Comparison of ENCODE assay signal across 10 mouse cellular contexts in the genomic region with DNA sequence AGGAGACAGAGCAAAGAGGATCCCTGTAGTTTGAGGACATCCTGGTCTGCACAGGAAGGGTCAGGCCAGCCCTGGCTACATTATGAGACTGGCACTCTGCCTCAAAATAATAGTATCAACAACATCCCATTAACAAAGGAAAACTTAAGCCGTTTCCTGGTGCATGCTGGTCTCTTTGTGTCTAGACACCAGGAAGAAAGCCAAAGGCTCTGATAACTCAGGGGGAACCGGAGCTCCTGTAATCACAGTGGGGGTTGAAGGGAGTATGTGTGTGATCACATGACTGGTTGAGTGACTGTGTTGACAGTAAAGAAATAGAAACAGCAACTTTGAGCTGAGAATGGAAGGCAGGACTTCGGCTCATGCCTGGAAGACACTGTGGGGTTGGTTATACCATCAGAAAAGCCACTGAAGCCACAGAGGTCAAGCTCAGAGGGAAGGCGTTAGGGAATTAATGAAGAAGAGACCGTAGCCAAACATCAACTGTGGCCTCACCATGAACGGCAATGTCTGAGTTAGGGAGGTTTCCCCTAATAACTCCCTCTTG. TPM values are rescaled to one million over a fixed set of nuclear protein-coding genes. Genes with fewer than 3 reads are reported as not detected.
DNase-seq lines count a peak whose midpoint lies in the region; ATAC-seq and TF ChIP-seq lines count a peak whose summit lies in the region.
"Had no signal": no experiment of that assay in that cellular context is flagged by ENCODE, and none has a peak within 500 bp of the region (broad histone marks: within the 10 kb centered on the region; RNA-seq: fewer than 3 reads in every experiment).

Gene Cfi, plus strand, starts transcription at position 497 of the 547 bp plus-strand sequence.

- H3K27me3 ChIP-seq in liver, adult 2 months (ENCODE audit: control insufficient read depth, insufficient read depth, low read length): no peaks in the 10 kb centered on the region
- no peaks in the 10 kb centered on the region for H3K27me3 ChIP-seq in stomach, embryonic 16.5 days (ENCODE audit: control insufficient read depth, insufficient read depth, low read length)

- no peak for TF ChIP-seq CTCF in liver, adult 2 months (IDR thresholded peaks at IDR 0.05; ENCODE audit: low read depth, low read length)
- no peak for TF ChIP-seq CTCF in lung, adult 2 months (IDR thresholded peaks at IDR 0.05; ENCODE audit: insufficient read depth, low read length)

- TF ChIP-seq POLR2A in liver, adult 2 months (IDR thresholded peaks at IDR 0.05; ENCODE audit: extremely low read depth, insufficient read depth, low read length): no peak
- TF ChIP-seq POLR2A in lung, adult 2 months (IDR thresholded peaks at IDR 0.05; ENCODE audit: borderline replicate concordance, extremely low read depth, low read depth, low read length): no peak

- peak within 1 kb of the TSS; percentile 67 for H3K9ac ChIP-seq in liver, adult 2 months (ENCODE audit: low read depth, low read length)
- peak within 1 kb of the TSS; percentile 53 for H3K9ac ChIP-seq in stomach, embryonic 16.5 days (ENCODE audit: low read length)

- 8% methylated on average over 6 of the region's 6 CpGs for WGBS in liver, adult 2 months
- 40% methylated on average over 6 of the region's 6 CpGs for WGBS in lung, adult 2 months
- 51% methylated on average over 6 of the region's 6 CpGs for WGBS in stomach, embryonic 16.5 days

- H3K9me3 ChIP-seq in stomach, embryonic 16.5 days (replicated peaks; ENCODE audit: control insufficient read depth, low read length): no peaks in the 10 kb centered on the region

- H3K79me2 ChIP-seq in liver, adult 2 months (ENCODE audit: control insufficient read depth, insufficient read depth, low read length): peaks cover 24% of the 10 kb centered on the region

- no peak for DNase-seq in adrenal gland, postnatal 10 days
- no peak for DNase-seq in adrenal gland, postnatal 4 days (ENCODE audit: low spot score in 2 of 2)
- peak; percentile 31 for DNase-seq in liver, adult 2 months (ENCODE audit: extremely low read depth, low read depth, low spot score)
- DNase-seq in liver: no peak
- DNase-seq in lung, adult 2 months: no peak
- DNase-seq in thymus, postnatal 36 days: no peak
- DNase-seq: right cerebral cortex, postnatal 4 days had no signal

- H3K4me3 ChIP-seq in liver, adult 2 months (ENCODE audit: insufficient read depth, low read depth, low read length): peak within 1 kb of the TSS; percentile 85
- peak within 1 kb of the TSS; percentile 47 for H3K4me3 ChIP-seq in lung, adult 2 months (replicated peaks; ENCODE audit: extremely low read depth, low read depth, low read length)
- H3K4me3 ChIP-seq in stomach, embryonic 16.5 days (replicated peaks; ENCODE audit: low read length): peak within 1 kb of the TSS; percentile 35
- H3K4me3 ChIP-seq: left cerebral cortex, adult 2 months had no signal

- peaks cover 5% of the 10 kb centered on the region; the same call in 1 of the 2 replicates for H3K36me3 ChIP-seq in liver, adult 2 months (ENCODE audit: control insufficient read depth, insufficient read depth, low read length)
- H3K36me3 ChIP-seq in stomach, embryonic 16.5 days (ENCODE audit: control insufficient read depth, insufficient read depth, low read length): no peaks in the 10 kb centered on the region

- H3K4me2 ChIP-seq in stomach, embryonic 16.5 days (ENCODE audit: low read depth, low read length): peak within 1 kb of the TSS; percentile 50

- peaks cover 17% of the 10 kb centered on the region for H3K4me1 ChIP-seq in liver, adult 2 months (ENCODE audit: control insufficient read depth, insufficient read depth, low read length)
- no peaks in the 10 kb centered on the region; the same call in 1 of the 2 replicates for H3K4me1 ChIP-seq in lung, adult 2 months (ENCODE audit: control insufficient read depth, insufficient read depth, low read length)
- no peaks in the 10 kb centered on the region; the same call in 1 of the 2 replicates for H3K4me1 ChIP-seq in stomach, embryonic 16.5 days (ENCODE audit: control insufficient read depth, insufficient read depth, low read length)

- peak within 1 kb of the TSS; percentile 89 for H3K27ac ChIP-seq in liver, adult 2 months (replicated peaks; ENCODE audit: insufficient read depth, low read depth, low read length)
- H3K27ac ChIP-seq in stomach, embryonic 16.5 days (ENCODE audit: low read length): peak within 1 kb of the TSS; percentile 91
- H3K27ac ChIP-seq: left cerebral cortex, adult 2 months had no signal

- peak; percentile 46; the same call in 1 of the 2 replicates for ATAC-seq in stomach, embryonic 16.5 days (ENCODE audit: insufficient read depth, low FRiP score)
- no peak for ATAC-seq in CD4-positive, CD25-positive, alpha-beta regulatory T cell, adult 4 months

RNA-seq across cellular contexts. Expression of gene Cfi, which starts in this region (rescaled TPM):
- 100 to 1,000 TPM in 1 of 2 experiments, 10 to 100 TPM in 1; 47.0 to 127 TPM for total RNA-seq in adrenal gland, postnatal 10 days (2021)
- total RNA-seq in adrenal gland, postnatal 4 days (2021): 10 to 100 TPM in 1 of 2 experiments, 1 to 10 TPM in 1; 2.7 to 50.2 TPM
- 755 and 813 TPM in 2 replicates for total RNA-seq in liver, adult 2 months (2014; rRNA removed)
- polyA plus RNA-seq in liver, adult 2 months (2012; rRNA removed): 250 and 347 TPM in 2 replicates
- 0.59 and 0.76 TPM in 2 replicates for polyA plus RNA-seq in lung, adult 2 months (2012; rRNA removed)
- 103 and 125 TPM in 2 replicates for polyA plus RNA-seq in stomach, embryonic 16.5 days (2015; fragmentation: Nextera tagmentation; extraction: Ambion mirVana)
- not detected for polyA plus RNA-seq in CD4-positive, CD25-positive, alpha-beta regulatory T cell, adult 4 months (2017; shearing (Covaris generic))
- total RNA-seq: left cerebral cortex, adult 2 months had no signal

Comparison
In these comparisons a context has a peak if more than half of its experiments do, and no peak if none do; other contexts are left out.
1. RNA of gene Cfi (polyA plus RNA-seq): 250 to 347 TPM in liver, adult 2 months and 103 to 125 TPM in stomach, embryonic 16.5 days; 0.59 to 0.76 TPM in lung, adult 2 months and not detected in CD4-positive, CD25-positive, alpha-beta regulatory T cell, adult 4 months; every median in the first group is over 10 times any median in the second.
2. H3K4me3 ChIP-seq: peak in every context shown above with its lines; median percentile 85 in liver, adult 2 months; 47 in lung, adult 2 months; 35 in stomach, embryonic 16.5 days.